Mouse (Mus musculus) embryo, embryonic 10 days (tissue): ENCODE measurements around the gene E130114P18Rik.
A peak's percentile ranks its signal among the peaks of the same experiment; 100 is the strongest.

Source experiments
- DNase-seq: peaks from one replicate; pipeline ENCODE4 v3.0.0-alpha.2; 2015; ENCODE audit warnings: low spot score

The E130114P18Rik gene

GRCm38 (mm10) chr4:97777706-97778176 lies at the start of gene E130114P18Rik:
TSS of gene E130114P18Rik (minus strand) at chr4:97778078.
- peak; percentile 67 for DNase-seq

GRCm38 (mm10) chr4:97827115-97827514 lies 49.2 kb upstream of the E130114P18Rik start:
- DNase-seq = peak; percentile 18

- no peak for DNase-seq
Observed at GRCm38 (mm10) chr4:97825841-97826240, 48.0 kb upstream of the E130114P18Rik start.

GRCm38 (mm10) chr4:97825432-97825831 lies 47.6 kb upstream of the E130114P18Rik start:
- DNase-seq = no peak

GRCm38 (mm10) chr4:97824451-97824850 lies 46.6 kb upstream of the E130114P18Rik start:
- DNase-seq = no peak

- no peak for DNase-seq
Observed at GRCm38 (mm10) chr4:97823512-97823911, 45.6 kb upstream of the E130114P18Rik start.

GRCm38 (mm10) chr4:97821556-97822251 lies 43.8 kb upstream of the E130114P18Rik start:
- no peak for DNase-seq

GRCm38 (mm10) chr4:97820474-97821259 lies 42.8 kb upstream of the E130114P18Rik start:
- DNase-seq = no peak

- no peak for DNase-seq
Observed at GRCm38 (mm10) chr4:97819101-97819500, 41.2 kb upstream of the E130114P18Rik start.

- no peak for DNase-seq
Observed at GRCm38 (mm10) chr4:97818498-97818897, 40.6 kb upstream of the E130114P18Rik start.

GRCm38 (mm10) chr4:97817741-97818140 lies 39.9 kb upstream of the E130114P18Rik start:
- no peak for DNase-seq

GRCm38 (mm10) chr4:97816753-97817152 lies 38.9 kb upstream of the E130114P18Rik start:
- no peak for DNase-seq

- no peak for DNase-seq
Observed at GRCm38 (mm10) chr4:97816001-97816400, 38.1 kb upstream of the E130114P18Rik start.

- DNase-seq = no peak
Observed at GRCm38 (mm10) chr4:97814515-97814914, 36.6 kb upstream of the E130114P18Rik start.

GRCm38 (mm10) chr4:97813996-97814395 lies 36.1 kb upstream of the E130114P18Rik start:
- DNase-seq = no peak

GRCm38 (mm10) chr4:97813035-97813434 lies 35.2 kb upstream of the E130114P18Rik start:
- no peak for DNase-seq

GRCm38 (mm10) chr4:97810348-97810939 lies 32.6 kb upstream of the E130114P18Rik start:
- DNase-seq = no peak

GRCm38 (mm10) chr4:97809582-97810295 lies 31.9 kb upstream of the E130114P18Rik start:
- no peak for DNase-seq

- DNase-seq = no peak
Observed at GRCm38 (mm10) chr4:97808885-97809284, 31.0 kb upstream of the E130114P18Rik start.

- DNase-seq = no peak
Observed at GRCm38 (mm10) chr4:97806924-97807323, 29.0 kb upstream of the E130114P18Rik start.

- DNase-seq = no peak
Observed at GRCm38 (mm10) chr4:97805896-97806808, 28.3 kb upstream of the E130114P18Rik start.
